ENCODE assay signal across 14 mouse cellular contexts in the genomic region with DNA sequence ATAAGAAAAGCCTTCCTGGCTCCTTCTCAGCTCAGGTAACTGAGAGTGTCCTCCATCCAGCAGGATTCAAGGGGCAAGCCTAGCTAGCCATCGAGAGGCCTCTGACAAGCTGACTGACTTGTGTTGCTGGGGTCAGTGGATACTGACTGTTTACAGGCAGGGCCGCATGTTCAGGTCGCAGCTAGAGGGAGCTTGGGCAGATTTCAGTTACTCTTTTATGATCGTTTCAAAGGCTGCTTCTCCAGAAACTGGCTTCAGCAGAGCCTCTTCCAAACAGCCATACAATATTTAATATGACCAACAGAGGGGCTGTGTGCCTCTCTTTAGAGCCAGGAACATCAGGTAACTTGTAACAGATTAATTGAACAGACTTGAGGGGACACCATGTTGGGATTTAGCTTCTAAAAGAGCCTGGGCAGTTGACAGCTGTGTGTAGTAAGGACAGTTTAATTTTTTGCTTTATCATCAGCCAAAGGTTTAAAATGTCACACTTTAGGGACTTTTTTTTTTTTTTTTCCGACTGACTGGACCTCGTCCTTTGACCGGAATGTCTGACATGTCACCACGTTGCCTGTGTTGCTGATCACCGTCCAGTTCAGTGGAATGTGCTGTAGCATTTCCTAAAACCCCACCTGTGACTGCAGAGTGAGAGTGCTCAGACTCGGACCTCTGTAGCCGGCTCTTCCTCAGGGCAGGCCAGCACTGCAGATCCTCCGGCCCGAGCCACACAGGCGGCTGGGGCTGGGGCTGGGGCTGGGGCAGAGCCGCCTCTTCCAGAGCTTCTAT. TPM values are rescaled to one million over a fixed set of nuclear protein-coding genes. Genes with fewer than 3 reads are reported as not detected.
DNase-seq lines count a peak whose midpoint lies in the region; ATAC-seq lines count a peak whose summit lies in the region.
"Had no signal": no experiment of that assay in that cellular context is flagged by ENCODE, and none has a peak within 500 bp of the region (broad histone marks: within the 10 kb centered on the region; RNA-seq: fewer than 3 reads in every experiment).

No protein-coding gene starts in this region.

- no peak for DNase-seq in heart, adult 11 months
- DNase-seq in lung, postnatal 10 days = peak; percentile 19
- DNase-seq in lung, adult 18-20 months = no peak
- DNase-seq in kidney, postnatal 14 days = peak; percentile 39
- DNase-seq in cerebellum, postnatal 14 days = no peak
- no peak for DNase-seq in MN1 (ENCODE audit: low spot score)
- DNase-seq in T-cell, adult 2 months (ENCODE audit: low spot score) = no peak
- DNase-seq: cerebellum, postnatal 10 days; retina, postnatal 1 day had no signal

- no peaks in the 10 kb centered on the region for H3K27me3 ChIP-seq in heart, embryonic 13.5 days (replicated peaks)
- H3K27me3 ChIP-seq: embryonic facial prominence, embryonic 15.5 days; intestine, embryonic 15.5 days; megakaryocyte, embryonic 14.5 days had no signal

- peaks cover 68% of the 10 kb centered on the region for H3K36me3 ChIP-seq in heart, embryonic 13.5 days

- WGBS in heart, embryonic 13.5 days = 38% methylated on average over 15 of the region's 15 CpGs

- H3K9me3 ChIP-seq in heart, embryonic 13.5 days = no peaks in the 10 kb centered on the region
- H3K9me3 ChIP-seq: embryonic facial prominence, embryonic 15.5 days; intestine, embryonic 15.5 days; megakaryocyte, embryonic 14.5 days had no signal

- peak overlapping the region; percentile 72 for H3K27ac ChIP-seq in heart, embryonic 13.5 days (replicated peaks)
- H3K27ac ChIP-seq: embryonic facial prominence, embryonic 15.5 days; intestine, embryonic 15.5 days had no signal

- H3K4me2 ChIP-seq in heart, embryonic 13.5 days = peak overlapping the region; percentile 37
- H3K4me2 ChIP-seq: embryonic facial prominence, embryonic 15.5 days; intestine, embryonic 15.5 days had no signal

- H3K4me1 ChIP-seq in heart, embryonic 13.5 days = peaks cover 40% of the 10 kb centered on the region

- ATAC-seq in heart, embryonic 13.5 days (ENCODE audit: extremely low read depth, insufficient number of reproducible peaks, low FRiP score, low TSS enrichment) = no peak
- ATAC-seq: CD4-positive, CD25-positive, alpha-beta regulatory T cell, adult 4 months; intestine, embryonic 15.5 days had no signal

- H3K4me3 ChIP-seq in heart, embryonic 13.5 days = no peak overlapping the region
- H3K4me3 ChIP-seq: embryonic facial prominence, embryonic 15.5 days; intestine, embryonic 15.5 days; megakaryocyte, embryonic 14.5 days had no signal

- H3K9ac ChIP-seq in heart, embryonic 13.5 days = peak overlapping the region; percentile 64
- H3K9ac ChIP-seq: embryonic facial prominence, embryonic 15.5 days; intestine, embryonic 15.5 days had no signal

RNA-seq across cellular contexts. Expression of a gene that starts 24.8 kb away (rescaled TPM):
- polyA plus RNA-seq in heart, embryonic 13.5 days (2015; fragmentation: Nextera tagmentation; extraction: Ambion mirVana) = 35.4 and 39.6 TPM in 2 replicates

RNA-seq across cellular contexts. Expression of a gene that starts 25.9 kb away (rescaled TPM):
- polyA plus RNA-seq in heart, embryonic 13.5 days (2015; fragmentation: Nextera tagmentation; extraction: Ambion mirVana) = 24.4 and 25.0 TPM in 2 replicates

RNA-seq across cellular contexts. Expression of a gene that starts 26.0 kb away (rescaled TPM):
- 1.7 TPM in 2 replicates for polyA plus RNA-seq in heart, embryonic 13.5 days (2015; fragmentation: Nextera tagmentation; extraction: Ambion mirVana)

Comparison
In these comparisons a context has a peak if more than half of its experiments do, and no peak if none do; other contexts are left out.
1. DNase-seq: peak in lung, postnatal 10 days (single experiment) and kidney, postnatal 14 days (single experiment); none in heart, adult 11 months (single experiment), lung, adult 18-20 months (0 of 2), cerebellum, postnatal 14 days (0 of 2), MN1 (single experiment) and T-cell, adult 2 months (single experiment).